Mouse (Mus musculus) heart, embryonic 15.5 days (tissue): ENCODE measurements around the gene Pou5f1. TPM values are rescaled to one million over a fixed set of nuclear protein-coding genes. Genes with fewer than 3 reads are reported as not detected.

ENCODE experiments used
- ATAC-seq: fragments of 200-750 bp; cut with Nextera tagmentation; replicated peaks from 2 replicates; pipeline ENCODE4 v1.8.0; 2017; ENCODE audit warnings: low read depth, moderate TSS enrichment; ENCODE audit not compliant: insufficient number of reproducible peaks, insufficient read depth, low FRiP score
- H3K27ac ChIP-seq: fragments of 300-500 bp; sonication (generic); 2 replicates; pipeline ENCODE4 v1.5.1; 2015; ENCODE audit warnings: mild to moderate bottlenecking, inconsistent platforms
- H3K27me3 ChIP-seq: fragments of 300-500 bp; sonication (generic); 2 replicates; pipeline ENCODE4 v1.6.1; 2015; ENCODE audit warnings: inconsistent platforms
- H3K36me3 ChIP-seq: fragments of 300-500 bp; sonication (generic); 2 replicates; pipeline ENCODE4 v1.6.1; 2015; ENCODE audit warnings: mild to moderate bottlenecking, inconsistent platforms
- H3K4me1 ChIP-seq: fragments of 300-500 bp; sonication (generic); replicated peaks from 2 replicates; pipeline ENCODE4 v1.6.1; 2015; ENCODE audit warnings: inconsistent platforms
- H3K4me2 ChIP-seq: fragments of 300-500 bp; sonication (generic); 2 replicates; pipeline ENCODE4 v1.6.1; 2015; ENCODE audit warnings: inconsistent platforms, mild to moderate bottlenecking, moderate library complexity
- H3K4me3 ChIP-seq: fragments of 300-500 bp; sonication (generic); 2 replicates; pipeline ENCODE4 v1.5.1; 2015; ENCODE audit warnings: mild to moderate bottlenecking, inconsistent platforms
- H3K9ac ChIP-seq: fragments of 300-500 bp; sonication (generic); 2 replicates; pipeline ENCODE4 v1.6.1; 2015; ENCODE audit warnings: mild to moderate bottlenecking, inconsistent platforms
- H3K9me3 ChIP-seq: fragments of 300-500 bp; sonication (generic); replicated peaks from 2 replicates; pipeline ENCODE4 v1.6.1; 2016; ENCODE audit warnings: inconsistent platforms
- WGBS: fragments of 180-500 bp; shearing (Covaris S2); methylation state at CpG from one replicate; pipeline ENCODE4 v1.1.7; 2015; ENCODE audit warnings: mixed read lengths; 5-methylcytosine and 5-hydroxymethylcytosine counted together
- polyA plus RNA-seq: library from polyadenylated mRNA; unstranded; fragments of >200 nt; fragmentation: Nextera tagmentation; extraction: Ambion mirVana; gene quantifications from 2 replicates; pipeline ENCODE4 v1.2.1, GENCODE M21; 2015

The Pou5f1 gene
- polyA plus RNA-seq, 1 experiment from 2014 or later: not detected

DNA sequence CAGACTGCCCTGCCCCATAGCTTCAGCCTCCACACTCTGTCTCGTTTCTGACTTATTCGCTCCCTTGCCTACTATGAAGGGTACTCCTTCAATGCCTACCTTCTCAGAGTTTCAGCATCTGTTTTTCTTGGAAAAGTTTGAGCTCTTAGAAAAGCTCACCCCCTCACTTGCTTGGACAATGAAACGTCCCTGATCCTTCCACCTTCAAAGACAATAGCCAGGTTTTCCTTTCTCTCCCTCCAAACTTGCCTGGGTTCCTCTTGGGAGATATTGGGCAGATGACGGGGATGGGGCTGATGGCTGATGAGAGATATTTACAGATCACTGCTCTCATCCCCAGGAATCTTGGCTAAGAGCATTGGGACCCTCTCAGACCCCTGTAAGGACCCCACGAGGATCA, 48.5 kb downstream of the Pou5f1 start:
- H3K4me1 ChIP-seq: peaks cover 32% of the 10 kb centered on the region
- H3K9ac ChIP-seq: no peak overlapping the region
- no peaks in the 10 kb centered on the region for H3K9me3 ChIP-seq
- no peaks in the 10 kb centered on the region for H3K27me3 ChIP-seq
- no peak for ATAC-seq
- H3K27ac ChIP-seq: no peak overlapping the region
- H3K36me3 ChIP-seq: no peaks in the 10 kb centered on the region
- 73% methylated on average over 5 of the region's 5 CpGs for WGBS
- H3K4me3 ChIP-seq: no peak overlapping the region
- no peak overlapping the region for H3K4me2 ChIP-seq

DNA sequence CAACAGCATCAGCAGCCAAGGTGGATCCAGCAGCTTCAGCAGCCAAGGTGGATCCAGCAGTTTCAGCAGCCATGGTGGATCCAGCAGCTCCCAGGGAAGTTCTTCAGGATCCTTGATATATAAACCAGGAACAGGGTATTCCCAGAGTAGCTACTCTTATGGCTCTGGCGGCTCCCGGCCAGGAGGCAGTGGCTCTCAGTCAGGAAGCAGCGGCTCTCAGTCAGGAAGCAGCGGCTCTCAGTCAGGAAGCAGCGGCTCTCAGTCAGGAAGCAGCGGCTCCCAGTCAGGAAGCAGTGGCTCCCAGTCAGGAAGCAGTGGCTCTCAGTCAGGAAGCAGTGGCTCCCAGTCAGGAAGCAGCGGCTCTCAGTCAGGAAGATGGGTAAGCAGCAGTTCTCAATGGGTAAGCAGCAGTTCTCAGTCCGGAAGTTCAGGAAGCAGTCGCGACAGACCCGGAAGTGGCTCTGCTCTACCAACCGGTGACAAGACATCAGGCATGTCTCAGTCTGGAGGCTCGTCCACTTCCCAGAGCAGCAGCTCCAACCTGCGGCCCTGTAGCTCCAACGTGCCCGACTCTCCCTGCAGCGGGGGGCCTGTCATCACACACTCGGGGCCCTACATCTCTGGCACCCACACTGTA, 49.1 kb downstream of the Pou5f1 start:
- no peak overlapping the region for H3K4me3 ChIP-seq
- peaks cover 30% of the 10 kb centered on the region for H3K4me1 ChIP-seq
- H3K36me3 ChIP-seq: no peaks in the 10 kb centered on the region
- no peak overlapping the region for H3K4me2 ChIP-seq
- H3K9ac ChIP-seq: no peak overlapping the region
- no peak overlapping the region for H3K27ac ChIP-seq
- no peaks in the 10 kb centered on the region for H3K9me3 ChIP-seq
- 84% methylated on average over 18 of the region's 18 CpGs for WGBS
- no peaks in the 10 kb centered on the region for H3K27me3 ChIP-seq
- no peak for ATAC-seq

DNA sequence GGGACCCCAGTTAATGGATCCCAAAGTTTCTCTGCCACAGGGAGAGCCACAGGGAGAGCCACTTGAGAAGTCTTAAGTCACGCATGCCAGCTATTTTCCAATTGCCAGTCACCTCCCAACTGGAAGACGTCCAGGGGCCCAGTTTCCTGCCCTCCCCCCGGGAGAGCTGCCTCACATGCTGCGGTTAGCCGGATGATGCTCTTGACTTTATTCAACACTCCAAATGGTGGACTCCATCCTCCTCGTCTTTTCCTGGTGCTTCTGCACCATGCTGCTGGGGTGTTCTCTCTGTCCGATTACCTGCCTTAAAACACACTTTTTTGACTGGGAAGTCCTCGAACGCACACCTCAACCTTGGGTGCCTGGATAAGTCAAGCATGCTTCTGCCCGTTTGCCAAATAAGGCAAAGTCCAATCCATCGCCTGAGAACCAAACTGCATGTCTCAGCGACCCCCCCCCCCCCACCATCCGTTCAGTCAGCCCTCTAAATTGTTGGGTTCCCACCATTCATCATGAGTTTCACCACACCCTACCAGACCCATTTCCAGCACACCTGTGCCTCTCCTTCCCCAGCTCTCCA, 50.5 kb downstream of the Pou5f1 start:
- WGBS: 82% methylated on average over 13 of the region's 13 CpGs
- Histone ChIP-seq H3K27ac (no peak overlapping the region), H3K9me3 (no peaks in the 10 kb centered on the region), H3K9ac (no peak overlapping the region), H3K4me3 (no peak overlapping the region), H3K36me3 (no peaks in the 10 kb centered on the region), H3K4me2 (no peak overlapping the region), H3K27me3 (no peaks in the 10 kb centered on the region), H3K4me1 (peaks cover 18% of the 10 kb centered on the region)
- no peak for ATAC-seq

DNA sequence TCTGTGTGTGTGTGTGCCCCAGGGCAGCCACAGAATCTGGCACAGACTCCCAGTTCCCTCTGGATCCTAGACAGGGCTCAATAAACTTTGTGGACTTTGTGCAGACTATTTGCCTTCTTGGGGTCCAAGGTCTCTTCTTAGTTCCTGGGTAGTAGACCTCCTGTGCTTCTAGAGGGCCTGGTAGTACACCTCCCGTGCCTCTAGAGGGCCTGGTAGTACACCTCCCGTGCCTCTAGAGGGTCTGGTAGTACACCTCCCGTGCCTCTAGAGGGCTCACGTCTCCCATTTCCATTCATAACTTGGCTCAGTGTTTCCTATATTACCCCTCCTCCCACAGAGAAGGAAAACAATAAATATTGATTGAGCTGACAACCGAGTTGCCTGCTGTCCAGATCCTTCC, 51.0 kb downstream of the Pou5f1 start:
- no peaks in the 10 kb centered on the region for H3K27me3 ChIP-seq
- H3K36me3 ChIP-seq: no peaks in the 10 kb centered on the region
- no peak overlapping the region for H3K4me2 ChIP-seq
- WGBS: 24% methylated on average over 5 of the region's 5 CpGs
- no peak overlapping the region for H3K27ac ChIP-seq
- no peaks in the 10 kb centered on the region for H3K9me3 ChIP-seq
- H3K9ac ChIP-seq: no peak overlapping the region
- no peak overlapping the region for H3K4me3 ChIP-seq
- no peak for ATAC-seq
- peaks cover 13% of the 10 kb centered on the region for H3K4me1 ChIP-seq

DNA sequence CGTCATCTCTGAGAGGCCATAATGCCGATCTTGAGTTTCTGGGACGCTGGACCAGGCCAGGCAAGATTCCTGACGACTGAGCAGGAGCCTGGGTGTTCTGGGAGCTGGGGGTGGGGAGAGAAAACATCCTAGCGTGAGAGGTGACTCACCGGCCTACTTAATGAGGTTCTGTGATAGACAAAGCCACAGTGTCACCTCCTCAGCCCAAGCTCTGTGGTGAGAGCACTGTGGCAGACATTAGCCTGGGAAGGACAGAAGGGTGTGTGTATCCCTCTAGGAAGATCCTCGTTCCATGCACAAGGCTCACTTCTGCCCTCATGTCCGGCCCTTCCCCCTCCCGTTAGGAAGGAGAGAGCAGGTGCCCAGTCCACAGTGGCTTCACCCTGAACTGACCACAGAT, 51.5 kb downstream of the Pou5f1 start:
- H3K4me2 ChIP-seq: no peak overlapping the region
- no peaks in the 10 kb centered on the region for H3K27me3 ChIP-seq
- no peaks in the 10 kb centered on the region for H3K36me3 ChIP-seq
- H3K27ac ChIP-seq: no peak overlapping the region
- no peak for ATAC-seq
- no peak overlapping the region for H3K4me3 ChIP-seq
- 55% methylated on average over 9 of the region's 9 CpGs for WGBS
- H3K9me3 ChIP-seq: no peaks in the 10 kb centered on the region
- no peak overlapping the region for H3K9ac ChIP-seq
- peaks cover 8% of the 10 kb centered on the region for H3K4me1 ChIP-seq

DNA sequence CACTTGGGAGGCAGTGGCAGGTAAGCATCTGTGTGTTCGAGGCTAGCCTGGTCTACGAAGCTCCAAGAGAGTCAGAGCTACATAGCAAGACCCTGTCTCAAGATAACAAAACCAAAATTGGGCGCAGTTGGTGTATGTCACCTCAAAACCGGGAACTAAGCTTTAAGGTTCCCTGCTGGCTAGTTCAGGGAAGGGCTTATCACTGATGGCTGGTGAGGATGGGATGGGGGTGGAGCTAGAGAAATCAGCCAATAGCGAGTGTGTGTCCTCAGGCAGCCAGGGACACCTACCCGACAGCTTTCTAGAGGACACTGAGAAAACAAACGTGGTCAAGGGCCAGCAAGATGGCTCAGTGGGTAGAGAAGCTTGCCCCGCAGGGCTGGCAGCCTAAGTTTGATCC, 52.4 kb downstream of the Pou5f1 start:
- H3K9ac ChIP-seq: no peak overlapping the region
- H3K36me3 ChIP-seq: no peaks in the 10 kb centered on the region
- H3K4me1 ChIP-seq: 0 out of 2 replicates have a peak, but pooled peaks cover 4% of the 10 kb centered on the region
- 49% methylated on average over 8 of the region's 8 CpGs for WGBS
- H3K9me3 ChIP-seq: no peaks in the 10 kb centered on the region
- H3K27me3 ChIP-seq: no peaks in the 10 kb centered on the region
- H3K4me2 ChIP-seq: no peak overlapping the region
- H3K27ac ChIP-seq: no peak overlapping the region
- no peak for ATAC-seq
- H3K4me3 ChIP-seq: no peak overlapping the region

Other genes starting within 250 kb of the Pou5f1 start
- 56.6 and 101 TPM in 2 replicates for gene H2-D1, start 243.3 kb upstream of the Pou5f1 start, polyA plus RNA-seq
- 0.06 and 0.09 TPM in 2 replicates for gene H2-Q1, start 185.6 kb upstream of the Pou5f1 start, polyA plus RNA-seq
- gene H2-Q2, start 163.8 kb upstream of the Pou5f1 start, polyA plus RNA-seq: 1.3 and 1.6 TPM in 2 replicates
- gene H2-Q4, start 126.4 kb upstream of the Pou5f1 start, polyA plus RNA-seq: 2.1 and 5.5 TPM in 2 replicates
- 0.43 and 1.8 TPM in 2 replicates for gene H2-Q6, start 81.2 kb upstream of the Pou5f1 start, polyA plus RNA-seq
- 0.98 and 4.0 TPM in 2 replicates for gene H2-Q7, start 66.9 kb upstream of the Pou5f1 start, polyA plus RNA-seq
- gene H2-Q10, start 35.9 kb upstream of the Pou5f1 start, polyA plus RNA-seq: 0.58 and 2.5 TPM in 2 replicates
- 51.8 and 63.3 TPM in 2 replicates for gene Tcf19, start 10.8 kb downstream of the Pou5f1 start, polyA plus RNA-seq
- 12.8 and 15.4 TPM in 2 replicates for gene Cchcr1, start 11.1 kb downstream of the Pou5f1 start, polyA plus RNA-seq
- 1.8 and 2.3 TPM in 2 replicates for gene Psors1c2, start 27.2 kb downstream of the Pou5f1 start, polyA plus RNA-seq
- 0.47 and 0.59 TPM in 2 replicates for gene Cdsn, start 46.1 kb downstream of the Pou5f1 start, polyA plus RNA-seq
- gene 2300002M23Rik, start 61.4 kb downstream of the Pou5f1 start, polyA plus RNA-seq: not detected in 2 replicates
- 2.7 and 5.6 TPM in 2 replicates for gene Sfta2, start 95.5 kb downstream of the Pou5f1 start, polyA plus RNA-seq
- not detected in 2 replicates for gene Gm9573, start 120.6 kb downstream of the Pou5f1 start, polyA plus RNA-seq
- gene Mucl3, start 137.7 kb downstream of the Pou5f1 start, polyA plus RNA-seq: 0.22 and 0.23 TPM in 2 replicates
- 11.1 and 16.2 TPM in 2 replicates for gene Vars2, start 161.6 kb downstream of the Pou5f1 start, polyA plus RNA-seq
- gene Gtf2h4, start 167.7 kb downstream of the Pou5f1 start, polyA plus RNA-seq: 21.3 and 28.7 TPM in 2 replicates
- 109 and 125 TPM in 2 replicates for gene Ddr1, start 198.6 kb downstream of the Pou5f1 start, polyA plus RNA-seq